In genomic region chr17:74994582-74994893, GRCm38 (mm10) we compare ENCODE assay signal across 9 mouse cellular contexts. TPM values are rescaled to one million over a fixed set of nuclear protein-coding genes. Genes with fewer than 3 reads are reported as not detected.
DNase-seq lines count a peak whose midpoint lies in the region; ATAC-seq lines count a peak whose summit lies in the region.
"Had no signal": no experiment of that assay in that cellular context is flagged by ENCODE, and none has a peak within 500 bp of the region (broad histone marks: within the 10 kb centered on the region; RNA-seq: fewer than 3 reads in every experiment).

No protein-coding gene starts in this region.

- no peak; the same call in 1 of the 2 replicates for ATAC-seq in kidney, embryonic 16.5 days (ENCODE audit: low FRiP score, low TSS enrichment)
- ATAC-seq in neural tube, embryonic 13.5 days (ENCODE audit: low read depth): no peak
- ATAC-seq in monocyte, adult 5-6 weeks (replicated peaks; ENCODE audit: insufficient number of reproducible peaks, low FRiP score, low TSS enrichment, poor library complexity, severe bottlenecking): no peak

- peak overlapping the region; percentile 61 for H3K9ac ChIP-seq in kidney, embryonic 16.5 days (replicated peaks; ENCODE audit: low read length)
- H3K9ac ChIP-seq in neural tube, embryonic 13.5 days: peak overlapping the region; percentile 31; the same call in 1 of the 2 replicates

- peaks cover 10% of the 10 kb centered on the region; the same call in 1 of the 2 replicates for H3K9me3 ChIP-seq in kidney, embryonic 16.5 days (ENCODE audit: low read length)
- no peaks in the 10 kb centered on the region for H3K9me3 ChIP-seq in limb, embryonic 10.5 days (replicated peaks)
- no peaks in the 10 kb centered on the region for H3K9me3 ChIP-seq in neural tube, embryonic 13.5 days

- no peak for DNase-seq in kidney, adult 8-10 months
- DNase-seq in heart, adult 18-20 months: peak; percentile 37 to 49
- peak; percentile 56 for DNase-seq in limb, embryonic 10.5 days (ENCODE audit: low spot score)
- DNase-seq in adrenal gland, postnatal 14 days: no peak
- no peak for DNase-seq in gastrocnemius, adult 8-10 months (ENCODE audit: low spot score in 2 of 2)
- DNase-seq: cerebellum, adult 9-10 months had no signal

- peak overlapping the region; percentile 90 for H3K27ac ChIP-seq in kidney, embryonic 16.5 days (ENCODE audit: low read length)
- peak overlapping the region; percentile 91 for H3K27ac ChIP-seq in limb, embryonic 10.5 days
- no peak overlapping the region for H3K27ac ChIP-seq in neural tube, embryonic 13.5 days (replicated peaks)

- no peaks in the 10 kb centered on the region for H3K27me3 ChIP-seq in kidney, embryonic 16.5 days (ENCODE audit: insufficient read depth, low read length)
- no peaks in the 10 kb centered on the region for H3K27me3 ChIP-seq in limb, embryonic 10.5 days (ENCODE audit: low read depth, poor library complexity, severe bottlenecking)
- H3K27me3 ChIP-seq in neural tube, embryonic 13.5 days: no peaks in the 10 kb centered on the region

- peak overlapping the region; percentile 42 for H3K4me3 ChIP-seq in kidney, embryonic 16.5 days (ENCODE audit: low read length)
- H3K4me3 ChIP-seq in limb, embryonic 10.5 days: peak overlapping the region; percentile 45
- H3K4me3 ChIP-seq in neural tube, embryonic 13.5 days: peak overlapping the region; percentile 28

- H3K4me1 ChIP-seq in kidney, embryonic 16.5 days (ENCODE audit: insufficient read depth, low read length): peaks cover 19% of the 10 kb centered on the region
- H3K4me1 ChIP-seq in limb, embryonic 10.5 days: peaks cover 34% of the 10 kb centered on the region
- peaks cover 15% of the 10 kb centered on the region for H3K4me1 ChIP-seq in neural tube, embryonic 13.5 days (replicated peaks)

- H3K36me3 ChIP-seq in kidney, embryonic 16.5 days (ENCODE audit: insufficient read depth, low read length): no peaks in the 10 kb centered on the region
- H3K36me3 ChIP-seq in limb, embryonic 10.5 days: no peaks in the 10 kb centered on the region
- H3K36me3 ChIP-seq in neural tube, embryonic 13.5 days: no peaks in the 10 kb centered on the region

- WGBS in kidney, embryonic 16.5 days: under 1% methylated on average over 4 of the region's 4 CpGs
- under 1% methylated on average over 4 of the region's 4 CpGs for WGBS in limb, embryonic 10.5 days
- under 1% methylated on average over 4 of the region's 4 CpGs for WGBS in neural tube, embryonic 13.5 days

- peak overlapping the region; percentile 63 for H3K4me2 ChIP-seq in kidney, embryonic 16.5 days (replicated peaks; ENCODE audit: low read depth, low read length)
- peak overlapping the region; percentile 56 for H3K4me2 ChIP-seq in neural tube, embryonic 13.5 days

RNA-seq across cellular contexts. Expression of gene Ltbp1, which starts 10.8 kb away (rescaled TPM):
- polyA plus RNA-seq in kidney, embryonic 16.5 days (2015; fragmentation: Nextera tagmentation; extraction: Ambion mirVana): 40.2 and 41.1 TPM in 2 replicates
- total RNA-seq in heart, adult 18-20 months (2021): 10 to 100 TPM; 38.5 to 43.3 TPM
- polyA plus RNA-seq in limb, embryonic 10.5 days (2016; fragmentation: Nextera tagmentation; extraction: Ambion mirVana): 7.1 and 16.4 TPM in 2 replicates
- polyA plus RNA-seq in neural tube, embryonic 13.5 days (2015; fragmentation: Nextera tagmentation; extraction: Ambion mirVana): 2.9 and 5.1 TPM in 2 replicates
- total RNA-seq in adrenal gland, postnatal 14 days (2021): 12.7 and 15.8 TPM in 2 replicates
- total RNA-seq in monocyte, adult 5-6 weeks (2017): 1.0 to 10.5 TPM in 2 of 3 replicates, not detected in the other
- 1 to 10 TPM; 4.7 to 9.1 (median 6.5) TPM for total RNA-seq in gastrocnemius, adult 8-10 months (2022)

Comparison
In these comparisons a context has a peak if more than half of its experiments do, and no peak if none do; other contexts are left out.
1. DNase-seq: peak in heart, adult 18-20 months (2 of 2) and limb, embryonic 10.5 days (single experiment); none in kidney, adult 8-10 months (0 of 2), adrenal gland, postnatal 14 days (single experiment) and gastrocnemius, adult 8-10 months (0 of 2).
2. Peak in every context shown above with its lines, with median percentiles within 50 percentile points of each other: H3K4me3 ChIP-seq.